Mouse (Mus musculus) kidney, embryonic 14.5 days (tissue): ENCODE data around the gene Mycbp2. TPM values are rescaled to one million over a fixed set of nuclear protein-coding genes. Genes with fewer than 3 reads are reported as not detected.

Source experiments
- ATAC-seq: fragments of 200-750 bp; cut with Nextera tagmentation; 2 replicates; pipeline ENCODE4 v1.8.0; 2017; ENCODE audit warnings: moderate number of reproducible peaks, mild to moderate bottlenecking, moderate TSS enrichment, moderate library complexity; ENCODE audit not compliant: low FRiP score, low TSS enrichment
- H3K27ac ChIP-seq: fragments of 300-500 bp; sonication (generic); 2 replicates; pipeline ENCODE4 v1.5.1; 2014; ENCODE audit warnings: low read depth, mild to moderate bottlenecking, low read length, moderate library complexity, mixed read lengths
- H3K27me3 ChIP-seq: fragments of 300-500 bp; sonication (generic); 2 replicates; pipeline ENCODE4 v1.6.1; 2014; ENCODE audit warnings: mild to moderate bottlenecking, low read length; ENCODE audit not compliant: control insufficient read depth, insufficient read depth
- H3K36me3 ChIP-seq: fragments of 300-500 bp; sonication (generic); 2 replicates; pipeline ENCODE4 v1.6.1; 2014; ENCODE audit warnings: low read length, mixed read lengths; ENCODE audit not compliant: control insufficient read depth, insufficient read depth
- H3K4me1 ChIP-seq: fragments of 300-500 bp; sonication (generic); 2 replicates; pipeline ENCODE4 v1.6.1; 2014; ENCODE audit warnings: low read length, mixed read lengths; ENCODE audit not compliant: control insufficient read depth, insufficient read depth
- H3K4me2 ChIP-seq: fragments of 300-500 bp; sonication (generic); replicated peaks from 2 replicates; pipeline ENCODE4 v1.6.1; 2014; ENCODE audit warnings: low read depth, mild to moderate bottlenecking, low read length
- H3K4me3 ChIP-seq: fragments of 300-500 bp; sonication (generic); 2 replicates; pipeline ENCODE4 v1.5.1; 2014; ENCODE audit warnings: mild to moderate bottlenecking, low read length
- H3K9ac ChIP-seq: fragments of 300-500 bp; sonication (generic); 2 replicates; pipeline ENCODE4 v1.6.1; 2014; ENCODE audit warnings: low read depth, mild to moderate bottlenecking, low read length, moderate library complexity
- H3K9me3 ChIP-seq: fragments of 300-500 bp; sonication (generic); 2 replicates; pipeline ENCODE4 v1.6.1; 2016; ENCODE audit warnings: low read length; ENCODE audit not compliant: control insufficient read depth
- WGBS: fragments of 180-500 bp; shearing (Covaris S2); extraction: QIAGEN DNeasy Blood & Tissue Kit; methylation state at CpG from one replicate; pipeline ENCODE4 v1.1.7; 2014; 5-methylcytosine and 5-hydroxymethylcytosine counted together
- polyA plus RNA-seq: library from polyadenylated mRNA; unstranded; fragments of >200 nt; fragmentation: Nextera tagmentation; extraction: Ambion mirVana; gene quantifications from 2 replicates; pipeline ENCODE4 v1.2.1, GENCODE M21; 2014

Gene Mycbp2
- polyA plus RNA-seq: 23.2 and 26.1 TPM in 2 replicates

DNA sequence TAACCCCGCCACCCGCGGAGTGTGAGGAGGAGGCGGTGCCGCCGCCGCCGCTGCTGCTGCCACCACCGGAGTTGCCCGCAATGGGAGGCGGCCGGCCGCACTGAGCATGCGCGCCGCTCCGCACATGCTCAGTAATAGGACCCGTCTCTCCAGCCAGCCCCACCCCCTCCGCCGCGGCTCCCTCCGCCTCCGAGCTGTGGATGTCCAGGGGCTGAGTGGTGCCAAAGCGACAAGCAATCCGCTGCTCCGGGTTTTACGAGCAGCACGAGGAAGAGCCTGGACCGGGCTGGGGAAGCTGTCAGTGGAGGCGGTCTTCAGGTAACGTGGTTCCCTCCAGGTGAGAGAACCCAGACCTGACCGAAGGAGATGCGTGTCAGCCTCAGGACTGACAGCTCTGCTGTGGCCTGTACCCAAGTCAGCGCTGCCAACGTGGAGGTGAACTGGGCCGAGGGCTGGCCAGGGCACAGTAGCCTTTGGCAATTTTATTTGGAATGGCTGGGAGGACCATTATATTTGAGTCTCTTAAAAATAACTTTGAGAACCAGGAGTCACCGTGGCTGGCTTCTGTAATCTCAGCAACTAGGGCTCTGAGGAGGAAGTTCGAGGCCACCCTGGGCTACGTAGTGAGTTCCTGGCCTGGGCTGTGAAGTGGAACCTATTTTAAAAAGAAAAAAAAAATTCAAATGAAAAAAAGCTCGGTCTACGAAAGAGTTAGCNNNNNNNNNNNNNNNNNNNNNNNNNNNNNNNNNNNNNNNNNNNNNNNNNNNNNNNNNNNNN is at the start of gene Mycbp2:
Gene Mycbp2, minus strand, starts transcription at position 86 of the 777 bp plus-strand sequence.
- peak within 1 kb of the TSS; percentile 79 for H3K27ac ChIP-seq
- peak within 1 kb of the TSS; percentile 89 for H3K9ac ChIP-seq
- peak; percentile 99 for ATAC-seq
- H3K4me1 ChIP-seq: peaks cover 14% of the 10 kb centered on the region; the same call in 1 of the 2 replicates
- 5% methylated on average over 40 of the region's 41 CpGs for WGBS
- H3K9me3 ChIP-seq: no peaks in the 10 kb centered on the region
- H3K27me3 ChIP-seq: no peaks in the 10 kb centered on the region
- peak within 1 kb of the TSS; percentile 80 for H3K4me3 ChIP-seq
- H3K4me2 ChIP-seq: peak within 1 kb of the TSS; percentile 80
- no peaks in the 10 kb centered on the region for H3K36me3 ChIP-seq

DNA sequence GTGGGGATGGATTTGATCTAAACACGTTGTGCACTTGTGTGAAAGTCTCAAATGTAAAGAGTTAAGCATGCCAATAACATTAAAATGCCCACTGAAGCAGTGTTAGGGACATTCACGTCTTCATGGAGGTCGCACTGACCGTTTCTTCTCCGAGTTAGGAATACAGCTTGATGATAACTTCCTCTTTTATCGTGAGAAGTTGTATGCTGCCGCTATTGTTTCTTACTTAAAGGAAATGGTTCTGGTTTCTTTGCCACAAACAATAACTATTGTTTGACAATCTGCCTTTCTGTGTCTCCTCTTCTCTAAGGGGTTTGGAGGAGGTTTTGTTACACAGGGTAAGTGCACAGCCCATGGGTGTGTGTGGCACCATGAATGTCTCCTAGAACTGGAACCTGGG is 45.8 kb upstream of the Mycbp2 start:
- no peak overlapping the region for H3K9ac ChIP-seq
- H3K4me3 ChIP-seq: no peak overlapping the region
- WGBS: 85% methylated on average over 7 of the region's 7 CpGs
- no peak overlapping the region for H3K27ac ChIP-seq
- no peaks in the 10 kb centered on the region for H3K9me3 ChIP-seq
- no peaks in the 10 kb centered on the region for H3K4me1 ChIP-seq
- no peak overlapping the region for H3K4me2 ChIP-seq
- H3K36me3 ChIP-seq: no peaks in the 10 kb centered on the region
- no peaks in the 10 kb centered on the region for H3K27me3 ChIP-seq
- ATAC-seq: no peak

DNA sequence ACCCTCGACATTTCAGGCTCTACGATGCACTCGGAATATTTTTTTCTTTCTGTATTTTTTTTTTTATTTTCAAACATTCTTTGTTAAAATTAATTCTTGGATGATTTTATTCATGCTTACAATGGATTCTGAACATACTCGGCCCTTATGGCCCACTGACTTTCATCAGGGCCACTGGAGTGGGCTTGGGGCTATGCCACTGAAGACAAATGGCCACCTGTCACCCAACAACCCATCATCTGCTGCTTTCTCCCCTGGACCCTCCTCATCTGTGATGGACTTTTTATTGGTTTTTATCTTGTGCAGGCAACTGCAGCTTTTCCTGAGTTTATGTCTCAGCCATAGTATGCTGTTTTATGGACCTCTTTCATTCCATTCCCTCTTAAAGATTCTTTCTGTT is 40.8 kb upstream of the Mycbp2 start:
- Histone ChIP-seq H3K9ac (no peak overlapping the region), H3K4me3 (no peak overlapping the region), H3K27ac (no peak overlapping the region), H3K9me3 (no peaks in the 10 kb centered on the region), H3K4me1 (no peaks in the 10 kb centered on the region), H3K4me2 (no peak overlapping the region), H3K27me3 (no peaks in the 10 kb centered on the region), H3K36me3 (no peaks in the 10 kb centered on the region)
- 83% methylated on average over 4 of the region's 4 CpGs for WGBS
- no peak for ATAC-seq

DNA sequence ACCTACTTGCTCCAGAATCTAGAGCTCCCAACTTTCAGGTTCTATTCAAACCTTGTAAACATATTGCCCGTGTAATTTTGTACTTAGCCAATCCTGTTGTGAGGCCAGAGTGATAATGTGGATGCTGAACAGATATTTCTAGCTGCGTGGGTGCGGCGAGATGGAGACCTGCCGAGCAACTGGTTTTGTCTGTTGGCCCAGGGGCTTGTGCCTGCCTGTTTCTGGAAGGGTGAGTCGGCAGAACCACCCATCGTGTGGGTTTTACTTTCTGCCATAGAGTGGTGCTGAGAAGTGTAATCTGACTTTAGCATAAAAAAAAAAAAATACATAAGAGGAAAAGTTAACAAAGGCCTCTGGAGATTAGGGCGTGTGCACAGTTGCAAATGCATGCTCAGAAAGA is 40.3 kb upstream of the Mycbp2 start:
- Histone ChIP-seq H3K9me3 (no peaks in the 10 kb centered on the region), H3K27ac (no peak overlapping the region), H3K9ac (no peak overlapping the region), H3K4me2 (no peak overlapping the region), H3K36me3 (no peaks in the 10 kb centered on the region), H3K4me3 (no peak overlapping the region), H3K4me1 (no peaks in the 10 kb centered on the region), H3K27me3 (no peaks in the 10 kb centered on the region)
- ATAC-seq: no peak
- 84% methylated on average over 8 of the region's 8 CpGs for WGBS

DNA sequence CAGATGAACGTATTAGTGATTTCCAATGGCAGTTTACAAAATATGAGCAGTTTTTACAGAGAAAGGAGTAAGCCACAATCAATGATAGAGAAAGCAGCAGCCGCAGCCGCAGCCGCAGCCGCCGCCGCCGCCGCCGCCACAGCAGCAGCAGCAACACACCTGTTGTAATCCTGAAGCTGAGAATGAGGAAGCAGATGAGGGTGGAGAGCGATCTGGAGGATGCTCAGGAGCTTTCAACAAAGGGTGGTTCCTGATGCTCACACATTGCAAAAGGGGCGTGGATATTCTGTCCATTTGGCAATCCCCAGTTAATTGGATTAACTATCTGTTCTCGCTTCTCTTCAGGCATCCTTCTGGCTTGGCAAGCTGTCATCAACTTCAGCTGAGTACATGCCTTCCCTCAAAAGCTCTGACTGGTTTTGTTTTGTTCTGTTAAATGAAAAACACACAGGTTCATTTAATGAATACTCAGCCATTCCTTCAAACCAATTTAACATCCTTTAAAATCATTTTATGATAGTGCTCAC is 38.5 kb upstream of the Mycbp2 start:
- WGBS: 88% methylated on average over 13 of the region's 13 CpGs
- H3K4me1 ChIP-seq: no peaks in the 10 kb centered on the region
- no peak overlapping the region for H3K9ac ChIP-seq
- H3K27me3 ChIP-seq: no peaks in the 10 kb centered on the region
- no peaks in the 10 kb centered on the region for H3K36me3 ChIP-seq
- no peaks in the 10 kb centered on the region for H3K9me3 ChIP-seq
- H3K4me2 ChIP-seq: no peak overlapping the region
- H3K27ac ChIP-seq: no peak overlapping the region
- H3K4me3 ChIP-seq: no peak overlapping the region
- no peak for ATAC-seq

DNA sequence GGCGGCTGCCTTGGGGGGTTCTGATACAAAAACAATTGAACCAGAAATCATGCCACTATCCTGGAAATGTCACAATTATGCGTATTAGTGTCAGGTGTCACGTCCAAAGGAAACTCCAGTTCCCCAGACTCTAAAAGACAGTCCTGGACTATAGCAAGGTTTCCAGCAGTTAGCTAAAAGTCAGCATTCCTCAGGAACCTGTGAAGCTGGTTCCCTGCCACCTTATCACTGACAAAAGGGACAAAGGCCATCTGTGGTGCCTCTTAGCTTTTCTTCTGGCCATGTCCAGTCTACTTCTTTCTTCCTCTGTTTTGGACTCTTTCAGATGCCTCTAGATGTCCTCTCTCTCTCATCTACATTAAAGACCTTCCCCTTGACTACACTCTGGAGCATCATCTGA is 32.1 kb upstream of the Mycbp2 start:
- 78% methylated on average over 3 of the region's 3 CpGs for whole genome bisulfite sequencing
- Histone ChIP-seq H3K4me1 (no peaks in the 10 kb centered on the region), H3K27ac (no peak overlapping the region), H3K36me3 (no peaks in the 10 kb centered on the region), H3K27me3 (no peaks in the 10 kb centered on the region), H3K9ac (no peak overlapping the region), H3K9me3 (no peaks in the 10 kb centered on the region), H3K4me3 (no peak overlapping the region), H3K4me2 (no peak overlapping the region)
- ATAC-seq: no peak

DNA sequence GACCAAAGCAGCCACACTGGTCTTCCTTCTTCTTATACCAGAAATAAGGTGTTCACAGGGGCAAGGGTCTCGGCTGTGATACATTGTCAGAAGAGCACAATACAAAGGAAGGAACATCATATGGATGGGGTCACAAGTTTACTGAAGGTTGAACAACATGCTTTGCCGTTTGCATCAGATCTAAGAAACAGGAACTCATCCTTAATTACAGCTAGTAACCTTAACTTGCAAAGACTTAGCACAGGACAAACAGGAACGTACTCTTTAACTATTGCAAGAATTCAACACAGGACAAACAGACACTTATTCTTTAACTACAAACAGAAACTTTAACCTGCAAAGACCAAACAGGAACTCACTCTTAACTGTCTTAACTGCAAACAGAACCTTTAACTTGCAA is 30.2 kb upstream of the Mycbp2 start:
- no peak for ATAC-seq
- Histone ChIP-seq H3K27ac (no peak overlapping the region), H3K4me2 (no peak overlapping the region), H3K36me3 (no peaks in the 10 kb centered on the region), H3K27me3 (no peaks in the 10 kb centered on the region), H3K9me3 (no peaks in the 10 kb centered on the region), H3K4me3 (no peak overlapping the region), H3K9ac (no peak overlapping the region), H3K4me1 (no peaks in the 10 kb centered on the region)
- WGBS: 68% methylated on average over 3 of the region's 3 CpGs

DNA sequence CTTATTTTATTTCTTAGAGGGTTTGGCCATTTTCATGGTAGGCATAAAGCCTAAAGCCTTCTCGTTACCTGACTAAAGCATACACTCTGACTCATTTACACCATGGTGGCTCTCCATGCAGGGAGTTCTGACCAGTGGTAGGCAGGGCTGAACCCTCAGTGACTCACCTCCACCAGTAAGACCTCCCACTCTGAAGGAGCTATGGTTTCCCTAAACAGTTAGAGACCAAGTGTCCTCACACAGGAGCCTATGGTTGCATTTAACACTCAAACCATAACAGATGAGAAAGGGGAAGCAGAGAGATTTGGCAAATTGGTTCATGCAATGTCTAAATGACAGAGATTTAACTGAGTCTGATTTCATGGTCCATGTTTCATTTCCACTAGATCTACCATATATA is 28.9 kb upstream of the Mycbp2 start:
- Histone ChIP-seq H3K4me1 (no peaks in the 10 kb centered on the region), H3K27me3 (no peaks in the 10 kb centered on the region), H3K36me3 (no peaks in the 10 kb centered on the region), H3K4me2 (no peak overlapping the region), H3K4me3 (no peak overlapping the region), H3K9ac (no peak overlapping the region), H3K27ac (no peak overlapping the region), H3K9me3 (no peaks in the 10 kb centered on the region)
- no peak for ATAC-seq
- WGBS: 85% methylated on average over 1 of the region's 1 CpGs

DNA sequence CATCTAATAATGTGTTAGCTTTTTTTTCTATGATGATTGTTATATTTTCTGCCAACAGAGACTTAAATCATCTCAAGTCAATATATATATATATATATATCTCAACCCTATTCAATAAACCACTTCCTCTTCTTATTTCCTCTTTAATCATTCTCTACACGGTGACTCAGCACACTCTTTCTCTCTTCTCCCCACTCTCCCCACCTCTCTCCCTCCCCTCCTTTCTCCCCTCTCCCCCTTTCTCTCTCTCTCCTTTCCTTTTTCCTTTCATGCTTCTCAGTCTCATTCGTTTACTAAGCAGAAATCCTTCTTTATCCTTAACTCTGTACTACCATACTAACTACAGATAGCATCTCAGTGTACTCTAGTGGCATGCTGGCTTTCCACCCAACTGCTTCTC is 16.6 kb upstream of the Mycbp2 start:
- WGBS: 56% methylated on average over 2 of the region's 2 CpGs
- ATAC-seq: no peak
- H3K27ac ChIP-seq: no peak overlapping the region

More for the DNA sequence above, 16.6 kb upstream of the Mycbp2 start:
- H3K27me3 ChIP-seq: no peaks in the 10 kb centered on the region
- no peak overlapping the region for H3K9ac ChIP-seq
- H3K4me3 ChIP-seq: no peak overlapping the region
- H3K4me1 ChIP-seq: no peaks in the 10 kb centered on the region
- no peak overlapping the region for H3K4me2 ChIP-seq
- no peaks in the 10 kb centered on the region for H3K9me3 ChIP-seq
- H3K36me3 ChIP-seq: no peaks in the 10 kb centered on the region
